Mouse (Mus musculus): ENCODE data around the gene Acvr2a. TPM values are rescaled to one million over a fixed set of nuclear protein-coding genes. Genes with fewer than 3 reads are reported as not detected.

Acvr2a gene
- polyA plus RNA-seq, 1 experiment from 2014 or later = 36.7 TPM

Other genes with a start within 250 kb of the Acvr2a start
- 32.9 and 35.0 TPM in 2 replicates for gene Mbd5, start 135.4 kb downstream of the Acvr2a start, polyA plus RNA-seq (2014; fragmentation: Nextera tagmentation; extraction: Ambion mirVana)
- gene Orc4, start 136.2 kb downstream of the Acvr2a start, polyA plus RNA-seq (2014; fragmentation: Nextera tagmentation; extraction: Ambion mirVana) = 136 and 154 TPM in 2 replicates